Mouse (Mus musculus) gastrocnemius, adult 2 months (tissue): ENCODE results near the gene Ttpal. TPM values are rescaled to one million over a fixed set of nuclear protein-coding genes. Genes with fewer than 3 reads are reported as not detected.
"Not testable (repeated sequence)": the region's sequence is repeated elsewhere in the genome, so short reads cannot be mapped to it uniquely, and the experiment has no call there.

Experiments
- DNase-seq: peaks from one replicate; pipeline ENCODE4 v3.0.0; 2022
- H3K27ac ChIP-seq: fragments of 200-600 bp; 2 replicates; pipeline ENCODE4 v1.8.1; 2022; ENCODE audit warnings: mild to moderate bottlenecking
- H3K4me3 ChIP-seq: fragments of 200-600 bp; 2 replicates; pipeline ENCODE4 v1.8.1; 2022; ENCODE audit warnings: mild to moderate bottlenecking, moderate library complexity
- CTCF ChIP-seq: fragments of 200-600 bp; IDR thresholded peaks from 2 replicates; pipeline ENCODE4 v1.8.1; 2022; ENCODE audit warnings: antibody characterized with exemption, mild to moderate bottlenecking, moderate library complexity
- intact Hi-C: fragments of 180-260 bp; cut with DNase I; formaldehyde crosslinking; loops from one replicate; pipeline ENCODE4 v1.15.1; 2025
- total RNA-seq, 2 experiments: library from RNA; stranded (reverse); gene quantifications; 2 replicates each; pipeline ENCODE4 v1.2.3; 2021

The Ttpal gene
- total RNA-seq, 2 experiments from 2014 or later: 3.4 to 5.3 TPM

- no peak for TF ChIP-seq CTCF
- Histone ChIP-seq H3K4me3 (peak overlapping the region; percentile 96), H3K27ac (peak overlapping the region; percentile 98)
- intact Hi-C loops: no loop called here
- peak; percentile 69 for DNase-seq
These were observed 40.8 kb downstream of the Ttpal start for GRCm38 (mm10) chr2:163642685-163643575.

DNA sequence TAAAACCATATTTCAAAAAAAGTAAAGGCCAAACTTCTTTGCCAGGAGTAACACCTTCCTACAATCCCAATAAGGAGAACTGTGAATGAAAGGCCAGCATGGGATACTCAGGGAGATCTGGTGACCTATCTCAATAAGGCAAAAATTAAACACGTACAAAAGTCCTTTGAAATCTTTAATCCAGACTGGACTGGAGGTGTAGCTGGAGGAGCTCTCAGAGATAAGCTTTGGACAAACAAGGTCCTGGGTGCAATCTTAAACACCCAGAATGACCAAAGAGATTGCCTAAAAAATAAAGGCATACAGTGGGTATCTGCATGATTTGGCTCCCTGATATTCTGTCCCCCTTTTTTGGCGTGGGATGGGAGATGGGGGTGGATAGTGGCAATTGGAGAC lies 41.5 kb downstream of the Ttpal start:
- intact Hi-C loops: no loop called here

DNA sequence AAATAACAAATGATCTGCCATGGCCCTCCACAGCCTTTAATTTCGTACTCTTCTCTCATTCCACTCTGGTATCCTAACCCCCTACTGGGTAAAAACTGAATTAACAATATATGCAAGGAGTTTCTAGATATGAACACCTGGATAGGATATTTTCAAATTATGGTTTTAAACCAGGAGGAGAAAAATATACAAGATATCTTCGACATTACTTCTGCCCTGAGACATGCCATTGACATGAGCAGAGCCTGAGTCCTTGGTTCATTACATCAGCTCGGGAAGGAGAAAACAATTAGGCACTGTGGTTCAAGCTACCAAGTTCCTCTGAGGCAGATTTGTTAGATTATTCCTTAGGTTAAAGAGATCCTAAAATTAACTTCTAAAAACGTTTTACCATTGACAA lies 41.9 kb downstream of the Ttpal start:
- H3K4me3 ChIP-seq: peak overlapping the region; percentile 96
- TF ChIP-seq CTCF: peak; percentile 21; the same call in 1 of the 2 replicates
- intact Hi-C loops: no loop called here

More for the DNA sequence above, 41.5 kb downstream of the Ttpal start:
- no peak for DNase-seq
- no peak for TF ChIP-seq CTCF
- H3K4me3 ChIP-seq: peak overlapping the region; percentile 96
- peak overlapping the region; percentile 98 for H3K27ac ChIP-seq

GRCm38 (mm10) chr2:163644575-163645385 lies 42.7 kb downstream of the Ttpal start, which contains the start of gene Serinc3:
Gene Serinc3 (minus strand): TSS chr2:163645131.
- peak within 1 kb of the TSS; percentile 98 for H3K27ac ChIP-seq
- peak; percentile 99 for DNase-seq
- H3K4me3 ChIP-seq: peak within 1 kb of the TSS; percentile 96
- intact Hi-C loops: loop anchor here (1.0 kb wide), 2 partner anchors 14 to 72 kb away; partner anchors contain the start of gene Pkig
- peak; percentile 57 for TF ChIP-seq CTCF

More for the DNA sequence above, 41.9 kb downstream of the Ttpal start:
- DNase-seq: no peak
- H3K27ac ChIP-seq: peak overlapping the region; percentile 98

DNA sequence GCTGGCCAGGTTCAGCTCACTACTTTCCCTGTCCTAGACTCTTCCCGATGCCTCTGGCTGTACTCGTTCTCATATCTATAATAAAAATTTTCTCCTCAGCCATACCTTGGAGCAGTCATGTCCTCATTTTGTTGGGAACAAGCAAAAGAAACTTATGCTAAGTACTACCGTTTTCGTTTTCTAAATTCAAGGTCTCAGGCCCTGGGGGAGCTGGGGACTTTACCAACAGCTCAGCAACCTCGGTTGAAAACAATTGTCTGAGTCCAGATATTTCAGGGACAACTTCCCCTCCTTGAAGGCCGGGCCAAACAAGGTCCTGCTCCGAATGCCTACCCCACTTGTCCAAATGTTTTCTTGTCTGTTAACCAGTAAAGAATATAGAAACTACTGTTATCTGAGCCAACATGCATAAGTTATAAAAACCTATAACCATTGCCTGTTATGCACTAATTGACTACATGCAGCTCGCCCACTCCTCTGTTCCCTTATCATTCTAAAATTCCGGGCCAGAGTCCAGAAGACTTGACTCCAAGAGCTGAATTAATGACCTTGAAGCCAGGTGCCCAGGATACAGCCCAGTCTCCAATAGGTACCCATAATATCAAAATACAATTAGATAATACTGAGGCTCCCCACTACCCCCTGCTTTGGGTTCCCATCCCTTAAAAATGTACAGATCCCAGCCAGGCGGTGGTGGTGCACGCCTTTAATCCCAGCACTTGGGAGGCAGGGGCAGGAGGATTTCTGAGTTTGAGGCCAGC lies 43.8 kb downstream of the Ttpal start:
- no peak for DNase-seq
- H3K4me3 ChIP-seq: peak overlapping the region; percentile 96
- peak overlapping the region; percentile 98 for H3K27ac ChIP-seq
- intact Hi-C loops: loop anchor here (1.0 kb wide), 2 partner anchors 12 to 70 kb away; partner anchors contain the start of gene Pkig
- no peak for TF ChIP-seq CTCF

DNA sequence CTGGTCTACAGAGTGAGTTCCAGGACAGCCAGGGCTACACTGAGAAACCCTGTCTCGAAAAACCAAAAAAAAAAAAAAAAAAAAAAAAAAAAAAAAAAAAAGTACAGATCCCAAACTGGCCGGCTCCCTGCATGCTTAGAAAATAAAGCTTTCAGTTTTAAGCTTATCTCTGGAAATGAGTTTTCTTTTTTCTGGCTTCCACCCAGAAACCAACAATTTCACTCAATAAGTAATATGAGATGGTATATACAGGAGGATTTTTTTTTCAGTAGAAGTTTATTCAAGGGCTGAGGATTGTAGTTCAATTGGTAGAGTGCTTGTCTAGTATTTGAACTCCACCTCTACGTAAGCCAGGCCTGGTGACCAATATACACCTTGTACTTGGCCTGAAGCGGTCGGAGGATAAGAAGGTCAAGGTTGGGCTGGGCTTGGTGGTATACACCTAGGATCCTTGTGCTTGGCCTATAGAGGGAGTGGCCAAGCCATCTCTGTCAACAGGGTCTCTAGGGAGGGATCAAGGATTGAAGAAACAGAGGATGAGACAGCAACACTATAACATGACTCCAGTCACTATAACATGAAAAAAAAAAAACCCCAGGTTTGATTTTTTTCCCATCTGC lies 44.5 kb downstream of the Ttpal start:
- H3K27ac ChIP-seq: no peak overlapping the region
- DNase-seq: no peak
- no peak overlapping the region for H3K4me3 ChIP-seq
- intact Hi-C loops: no loop called here
- no peak for TF ChIP-seq CTCF

DNA sequence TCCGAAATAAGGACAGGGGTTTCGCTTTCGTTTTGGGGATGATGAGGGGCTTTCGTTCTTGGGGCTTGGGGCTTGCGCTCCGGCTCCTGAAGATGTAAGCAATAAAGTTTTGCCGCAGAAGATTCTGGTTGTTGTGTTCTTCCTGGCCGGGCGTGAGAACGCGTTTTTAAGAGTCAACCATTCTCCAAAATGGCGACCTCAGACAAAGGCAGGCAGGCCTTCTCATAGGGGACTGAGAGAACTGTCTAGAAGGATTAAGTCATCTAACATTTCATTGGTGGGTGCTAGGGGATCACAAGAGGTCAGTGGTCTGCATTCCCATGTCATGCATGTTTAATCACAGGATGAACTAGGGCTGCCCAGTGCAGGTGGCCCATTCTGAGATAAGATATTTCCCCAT lies 53.6 kb downstream of the Ttpal start:
- not testable (repeated sequence) for H3K4me3 ChIP-seq, DNase-seq, H3K27ac ChIP-seq
- intact Hi-C loops: loop anchor here (10.0 kb wide), 1 partner anchor 129 kb away; no protein-coding TSS in a partner anchor

- no peak for DNase-seq
- no peak overlapping the region for H3K27ac ChIP-seq
- TF ChIP-seq CTCF: no peak
- intact Hi-C loops: loop anchor here (10.0 kb wide), 1 partner anchor 127 kb away; no protein-coding TSS in a partner anchor
- no peak overlapping the region for H3K4me3 ChIP-seq
These were observed 55.4 kb downstream of the Ttpal start for GRCm38 (mm10) chr2:163657486-163657885.

DNA sequence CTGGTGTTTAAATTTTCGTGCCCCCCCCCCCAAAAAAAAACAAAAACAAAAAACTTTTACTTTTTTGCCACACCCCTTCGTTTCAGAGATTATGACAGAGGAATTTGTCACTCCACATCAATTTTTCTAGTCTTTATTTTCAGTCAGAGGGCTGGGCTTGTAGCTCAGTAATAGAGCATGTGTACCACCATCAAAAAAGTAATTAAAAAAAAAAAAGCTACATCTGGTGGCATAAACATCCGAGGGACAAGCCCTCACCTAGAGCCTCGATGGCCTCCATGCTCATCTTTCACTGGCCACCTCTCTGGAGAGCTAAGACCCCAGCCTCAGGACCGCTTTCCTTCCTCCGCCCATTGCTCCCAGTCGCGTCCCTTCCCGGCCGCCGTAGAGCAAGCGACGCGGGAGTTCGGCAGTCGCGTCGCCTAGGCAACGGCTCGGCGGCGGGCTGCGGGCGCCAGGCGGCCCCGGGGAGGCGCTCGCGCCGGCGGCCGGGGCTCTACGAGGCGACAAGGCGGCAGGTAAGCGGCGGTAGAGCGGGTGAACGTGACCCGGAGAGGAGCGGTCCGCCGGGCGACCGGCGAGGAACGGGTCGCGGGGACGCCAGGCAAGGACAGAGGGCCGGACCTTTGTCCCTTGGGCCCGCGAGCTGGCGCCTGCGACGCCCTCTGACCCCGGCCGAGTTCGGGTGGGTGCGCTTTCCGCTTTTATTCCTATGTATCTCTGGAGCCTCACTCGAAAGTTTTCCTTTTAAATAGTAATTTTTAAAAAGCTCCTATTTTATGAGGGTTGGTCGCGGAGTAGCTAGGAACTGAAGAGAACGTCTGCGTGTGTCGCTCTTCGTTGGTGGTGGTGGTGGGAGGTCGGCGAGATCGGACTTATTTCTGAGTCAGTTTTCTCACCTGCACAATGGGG lies 56.1 kb downstream of the Ttpal start, which contains the start of gene Pkig:
Pkig (plus strand) TSS at position 412 of the 912 bp plus-strand sequence.
- DNase-seq: peak; percentile 93
- peak; percentile 57 for TF ChIP-seq CTCF
- Histone ChIP-seq H3K4me3 (peak within 1 kb of the TSS; percentile 88), H3K27ac (peak within 1 kb of the TSS; percentile 95)
- intact Hi-C loops: loop anchor here (1.0 to 10.0 kb wide), 3 partner anchors 13 to 127 kb away; partner anchors contain the start of gene Serinc3

DNA sequence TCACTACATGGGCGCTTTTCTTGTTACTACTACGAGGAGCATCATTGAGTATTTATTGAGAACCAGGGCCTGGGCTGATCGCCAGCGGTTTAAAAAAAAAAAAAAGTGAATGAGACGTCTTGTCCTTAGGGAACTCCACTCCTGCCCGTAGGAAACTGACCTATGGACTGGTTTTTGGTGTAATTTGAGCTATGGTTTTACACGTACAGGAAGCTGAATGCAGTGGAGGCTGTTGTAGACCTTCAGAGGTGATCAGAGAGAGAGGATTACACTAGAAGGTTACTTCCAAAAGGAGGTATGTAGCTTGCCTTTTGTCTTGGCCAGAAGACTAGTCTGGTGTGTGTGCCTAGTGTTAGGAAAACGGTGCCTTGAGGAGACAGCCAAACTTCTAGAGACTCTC lies 56.8 kb downstream of the Ttpal start:
- Histone ChIP-seq H3K27ac (peak overlapping the region; percentile 95), H3K4me3 (peak overlapping the region; percentile 88)
- intact Hi-C loops: loop anchor here (1.0 to 10.0 kb wide), 3 partner anchors 14 to 126 kb away; partner anchors contain the start of gene Serinc3
- TF ChIP-seq CTCF: no peak
- peak; percentile 37 for DNase-seq
